Mouse (Mus musculus) heart, embryonic 14.5 days (tissue): ENCODE results near the gene Naa20. TPM values are rescaled to one million over a fixed set of nuclear protein-coding genes. Genes with fewer than 3 reads are reported as not detected.
"Not testable (repeated sequence)": the region's sequence is repeated elsewhere in the genome, so short reads cannot be mapped to it uniquely, and the experiment has no call there.

ENCODE experiments used
- ATAC-seq: fragments of 200-750 bp; cut with Nextera tagmentation; 2 replicates; pipeline ENCODE4 v1.8.0; 2017; ENCODE audit warnings: low read depth, moderate TSS enrichment; ENCODE audit not compliant: insufficient number of reproducible peaks, insufficient read depth, low FRiP score
- H3K27ac ChIP-seq, 2 experiments: fragments of 200-500 bp in 1 of 2; fragments of 300-500 bp in 1 of 2; sonication (generic) in 1 of 2; replicated peaks in 1 of 2; 2 replicates each; pipeline ENCODE4 v1.5.1; 2012 to 2014; ENCODE audit warnings: low read depth in 2 of 2, low read length in 2 of 2, control low read depth in 1 of 2, mild to moderate bottlenecking in 1 of 2, mixed read lengths in 1 of 2; ENCODE audit not compliant: control insufficient read depth in 1 of 2, insufficient read depth in 1 of 2
- H3K27me3 ChIP-seq: fragments of 300-500 bp; sonication (generic); 2 replicates; pipeline ENCODE4 v1.6.1; 2014; ENCODE audit warnings: mild to moderate bottlenecking, low read length, control low read depth; ENCODE audit not compliant: control insufficient read depth, insufficient read depth
- H3K36me3 ChIP-seq: fragments of 300-500 bp; sonication (generic); 2 replicates; pipeline ENCODE4 v1.6.1; 2014; ENCODE audit warnings: mild to moderate bottlenecking, control low read depth, low read length, mixed read lengths; ENCODE audit not compliant: control insufficient read depth, insufficient read depth
- H3K4me1 ChIP-seq, 2 experiments: fragments of 200-500 bp in 1 of 2; fragments of 300-500 bp in 1 of 2; sonication (generic) in 1 of 2; 2 replicates each; pipeline ENCODE4 v1.6.1; 2012 to 2014; ENCODE audit warnings: low read length in 2 of 2, control low read depth in 1 of 2, mixed read lengths in 1 of 2; ENCODE audit not compliant: control insufficient read depth in 2 of 2, insufficient read depth in 2 of 2
- H3K4me2 ChIP-seq: fragments of 300-500 bp; sonication (generic); 2 replicates; pipeline ENCODE4 v1.6.1; 2014; ENCODE audit warnings: mild to moderate bottlenecking, low read length
- H3K4me3 ChIP-seq, 2 experiments: fragments of 200-500 bp in 1 of 2; fragments of 300-500 bp in 1 of 2; sonication (generic) in 1 of 2; 2 replicates each; pipeline ENCODE4 v1.5.1; 2012 to 2014; ENCODE audit warnings: low read length in 2 of 2, mild to moderate bottlenecking in 2 of 2, control low read depth in 1 of 2, low read depth in 1 of 2, moderate library complexity in 1 of 2; ENCODE audit not compliant: control insufficient read depth in 1 of 2, insufficient read depth in 1 of 2
- H3K9ac ChIP-seq: fragments of 300-500 bp; sonication (generic); 2 replicates; pipeline ENCODE4 v1.6.1; 2014; ENCODE audit warnings: mild to moderate bottlenecking, low read length
- H3K9me3 ChIP-seq: fragments of 300-500 bp; sonication (generic); 2 replicates; pipeline ENCODE4 v1.6.1; 2016; ENCODE audit warnings: low read length, control low read depth; ENCODE audit not compliant: control insufficient read depth
- WGBS: fragments of 180-500 bp; shearing (Covaris S2); extraction: QIAGEN DNeasy Blood & Tissue Kit; methylation state at CpG from one replicate; pipeline ENCODE4 v1.1.7; 2014; 5-methylcytosine and 5-hydroxymethylcytosine counted together
- polyA plus RNA-seq: library from polyadenylated mRNA; unstranded; fragments of >200 nt; fragmentation: Nextera tagmentation; extraction: Ambion mirVana; gene quantifications from 2 replicates; pipeline ENCODE4 v1.2.1, GENCODE M21; 2014

Naa20 gene
- polyA plus RNA-seq, 1 experiment from 2014 or later: 198 TPM

DNA sequence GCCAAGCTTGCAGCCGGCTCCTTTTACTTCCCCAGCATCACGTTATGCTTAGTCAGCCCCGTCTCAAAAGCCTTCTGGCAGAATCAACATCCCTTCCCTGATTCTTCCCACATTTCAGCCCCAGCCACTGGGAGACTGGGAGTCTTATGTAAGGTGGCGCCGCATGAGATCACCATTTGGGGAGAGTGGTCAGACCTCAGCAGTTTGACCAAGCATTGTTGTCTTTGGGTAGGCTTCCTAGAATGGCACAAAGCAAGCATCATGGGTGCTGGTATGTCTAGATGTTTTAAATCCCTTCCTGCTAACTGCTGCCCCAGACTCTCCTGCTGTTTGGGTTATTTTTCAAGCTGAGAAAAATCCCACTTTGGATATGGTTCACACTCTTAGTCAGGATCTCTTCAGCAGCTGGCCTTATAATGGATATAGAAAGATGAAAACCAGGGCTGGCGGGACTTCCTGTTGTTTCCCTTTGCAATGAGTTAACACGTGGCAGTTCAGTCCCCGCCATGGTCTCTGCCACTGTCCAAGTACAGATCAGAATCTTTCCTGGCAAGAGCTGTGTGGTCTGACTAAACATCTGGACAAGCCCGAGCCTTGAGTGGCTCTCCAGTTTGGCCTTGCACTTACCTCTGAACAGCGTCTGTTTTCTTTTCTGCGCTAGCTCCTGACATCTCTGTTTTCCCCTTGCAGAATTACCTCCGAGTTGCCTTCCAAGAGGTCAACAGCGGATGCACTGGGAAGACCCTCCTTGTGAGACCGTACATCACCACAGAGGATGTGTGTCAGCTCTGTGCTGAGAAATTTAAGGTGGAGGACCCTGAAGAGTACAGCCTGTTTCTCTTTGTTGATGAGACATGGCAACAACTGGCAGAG lies 16.8 kb upstream of the Naa20 start:
- peaks cover 48% of the 10 kb centered on the region for H3K36me3 ChIP-seq
- no peak overlapping the region for H3K4me3 ChIP-seq
- ATAC-seq: no peak
- no peak overlapping the region for H3K4me2 ChIP-seq
- H3K9me3 ChIP-seq: no peaks in the 10 kb centered on the region
- 50% methylated on average over 14 of the region's 14 CpGs for WGBS
- no peak overlapping the region for H3K9ac ChIP-seq
- peak overlapping the region; percentile 65 to 85 for H3K27ac ChIP-seq
- no peaks in the 10 kb centered on the region for H3K27me3 ChIP-seq
- H3K4me1 ChIP-seq: peaks cover 31 to 43% of the 10 kb centered on the region in 2 experiments

- peak overlapping the region; percentile 49 for H3K4me2 ChIP-seq
- no peaks in the 10 kb centered on the region for H3K9me3 ChIP-seq
- H3K9ac ChIP-seq: peak overlapping the region; percentile 18; the same call in 1 of the 2 replicates
- ATAC-seq: peak; percentile 86
- 15% methylated on average over 14 of the region's 14 CpGs for WGBS
- H3K4me3 ChIP-seq: no peak overlapping the region
- H3K27me3 ChIP-seq: no peaks in the 10 kb centered on the region
- H3K36me3 ChIP-seq: peaks cover 38% of the 10 kb centered on the region
- peaks cover 33 to 42% of the 10 kb centered on the region in 2 experiments for H3K4me1 ChIP-seq
- H3K27ac ChIP-seq: peak overlapping the region; percentile 92 to 95
Observed at GRCm38 (mm10) chr2:145887937-145888765, 13.7 kb upstream of the Naa20 start.

- Histone ChIP-seq H3K27ac (peak overlapping the region; percentile 92 to 95), H3K4me1 (peaks cover 30 to 36% of the 10 kb centered on the region in 2 experiments), H3K36me3 (peaks cover 32% of the 10 kb centered on the region), H3K4me2 (peak overlapping the region; percentile 49), H3K27me3 (no peaks in the 10 kb centered on the region), H3K9me3 (no peaks in the 10 kb centered on the region), H3K9ac (peak overlapping the region; percentile 32; the same call in 1 of the 2 replicates), H3K4me3 (no peak overlapping the region)
- ATAC-seq: 0 out of 2 replicates have a peak, but pooled peaks have one; percentile 10
- WGBS: 55% methylated on average over 6 of the region's 6 CpGs
Observed at GRCm38 (mm10) chr2:145888766-145889480, 13.0 kb upstream of the Naa20 start.

DNA sequence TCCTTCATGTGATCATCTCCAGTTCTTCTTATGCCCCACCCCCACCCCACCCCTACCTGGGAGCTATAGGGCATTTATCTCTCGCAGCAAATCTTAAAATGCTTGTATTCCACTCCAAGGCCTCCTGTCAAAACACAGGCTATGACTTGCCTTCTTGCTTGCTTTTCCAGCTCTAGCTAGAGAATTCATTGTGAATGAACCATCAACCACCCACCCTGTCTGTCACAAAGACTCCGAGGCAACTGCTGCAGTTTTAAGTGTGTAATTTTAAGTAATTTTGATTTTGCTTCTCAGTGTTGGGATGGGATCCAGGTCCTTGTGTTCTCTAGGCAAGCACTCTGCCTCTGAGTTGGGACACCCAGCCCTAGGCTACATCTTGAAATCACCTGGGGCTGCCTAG lies 11.3 kb upstream of the Naa20 start:
- no peak for ATAC-seq
- WGBS: 78% methylated on average over 2 of the region's 2 CpGs
- peaks cover 18% of the 10 kb centered on the region for H3K36me3 ChIP-seq
- peaks cover 18 to 23% of the 10 kb centered on the region in 2 experiments for H3K4me1 ChIP-seq
- no peaks in the 10 kb centered on the region for H3K27me3 ChIP-seq
- H3K27ac ChIP-seq: no peak overlapping the region
- no peak overlapping the region for H3K9ac ChIP-seq
- no peaks in the 10 kb centered on the region for H3K9me3 ChIP-seq
- no peak overlapping the region for H3K4me2 ChIP-seq
- no peak overlapping the region for H3K4me3 ChIP-seq

GRCm38 (mm10) chr2:145893756-145894155 lies 8.1 kb upstream of the Naa20 start:
- Histone ChIP-seq H3K4me1 (peaks cover 9% of the 10 kb centered on the region in 2 experiments), H3K9me3 (no peaks in the 10 kb centered on the region), H3K27ac (no peak overlapping the region), H3K36me3 (no peaks in the 10 kb centered on the region), H3K9ac (no peak overlapping the region), H3K27me3 (no peaks in the 10 kb centered on the region), H3K4me3 (no peak overlapping the region), H3K4me2 (no peak overlapping the region)
- ATAC-seq: no peak
- WGBS: 96% methylated on average over 6 of the region's 6 CpGs

DNA sequence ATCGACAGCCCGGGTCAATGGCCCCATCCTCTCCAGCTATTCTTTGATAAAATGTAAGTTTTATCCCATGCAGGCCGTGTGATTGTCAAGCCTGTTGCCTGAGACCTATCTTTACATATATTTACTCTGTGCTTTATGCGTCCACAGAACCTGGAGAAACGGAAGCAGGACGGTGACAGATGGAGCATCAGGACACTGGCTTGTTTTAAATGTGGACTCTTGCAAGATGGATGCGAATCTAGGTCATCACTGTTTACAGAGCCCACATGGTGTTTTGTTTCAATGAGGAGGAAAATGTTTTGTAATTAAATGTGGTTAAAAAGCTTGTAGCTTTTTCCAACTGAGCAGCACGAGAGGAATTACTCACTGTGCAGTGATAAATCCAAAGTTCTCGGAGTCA lies 3.8 kb upstream of the Naa20 start:
- no peak overlapping the region for H3K9ac ChIP-seq
- H3K9me3 ChIP-seq: no peaks in the 10 kb centered on the region
- H3K4me2 ChIP-seq: no peak overlapping the region
- 81% methylated on average over 9 of the region's 9 CpGs for WGBS
- H3K36me3 ChIP-seq: no peaks in the 10 kb centered on the region
- no peak overlapping the region for H3K4me3 ChIP-seq
- no peaks in the 10 kb centered on the region for H3K4me1 ChIP-seq
- no peak overlapping the region for H3K27ac ChIP-seq
- ATAC-seq: no peak
- H3K27me3 ChIP-seq: no peaks in the 10 kb centered on the region

- 61% methylated on average over 7 of the region's 8 CpGs for WGBS
- ATAC-seq: not testable (repeated sequence)
Observed at GRCm38 (mm10) chr2:145900318-145900717, 1.6 kb upstream of the Naa20 start.

More at GRCm38 (mm10) chr2:145900318-145900717, 1.6 kb upstream of the Naa20 start:
- not testable (repeated sequence) for H3K4me2 ChIP-seq, H3K36me3 ChIP-seq, H3K27me3 ChIP-seq, H3K9me3 ChIP-seq, H3K9ac ChIP-seq, H3K27ac ChIP-seq, H3K4me3 ChIP-seq
- peaks cover 7 to 12% of the 10 kb centered on the region in 2 experiments for H3K4me1 ChIP-seq
